Mouse (Mus musculus) myocyte (in vitro differentiated cells): ENCODE measurements at regions not wholly inside any gene's neighbourhood (a gene's known extent, or its start where the extent isn't known, plus 50 kb on each side); places are given as distances from the start of the nearest gene placed in this dataset.

ENCODE experiments used
- H3K27me3 ChIP-seq: one replicate; pipeline ENCODE4 v1.6.1; 2011; ENCODE audit not compliant: control insufficient read depth, insufficient read depth, insufficient read length
- H3K36me3 ChIP-seq: one replicate; pipeline ENCODE4 v1.6.1; 2011; ENCODE audit not compliant: control insufficient read depth, insufficient read depth
- H3K4me2 ChIP-seq: one replicate; pipeline ENCODE4 v1.6.1; 2011; ENCODE audit warnings: low read depth, control low read depth
- H3K4me3 ChIP-seq: one replicate; pipeline ENCODE4 v1.5.1; 2011; ENCODE audit warnings: mild to moderate bottlenecking, control low read depth, moderate library complexity
- H3K79me2 ChIP-seq: one replicate; pipeline ENCODE4 v1.6.1; 2011; ENCODE audit not compliant: control insufficient read depth, insufficient read depth
- H3ac ChIP-seq: one replicate; pipeline ENCODE4 v1.6.1; 2011; ENCODE audit not compliant: control insufficient read depth, insufficient read length
- CEBPB ChIP-seq: IDR thresholded peaks from 2 replicates; pipeline ENCODE4 v1.6.1; 2011; ENCODE audit warnings: mild to moderate bottlenecking, moderate library complexity; ENCODE audit not compliant: poor library complexity, insufficient read depth, severe bottlenecking
- E2F4 ChIP-seq: IDR thresholded peaks from one replicate; pipeline ENCODE4 v1.6.1; 2011; ENCODE audit warnings: mild to moderate bottlenecking, control low read depth, moderate library complexity; ENCODE audit not compliant: insufficient read depth
- MAX ChIP-seq: IDR thresholded peaks from one replicate; pipeline ENCODE4 v1.6.1; 2011; ENCODE audit warnings: low read depth, mild to moderate bottlenecking, control low read depth
- MYOD1 ChIP-seq, 3 experiments: IDR thresholded peaks; one replicate each; pipeline ENCODE4 v1.6.1; 2011; ENCODE audit warnings: control low read depth in 2 of 3, low read depth in 2 of 3, mild to moderate bottlenecking in 2 of 3, moderate library complexity in 1 of 3; ENCODE audit not compliant: insufficient read length in 2 of 3, control insufficient read depth in 1 of 3
- MYOG ChIP-seq, 3 experiments: IDR thresholded peaks; one replicate each; pipeline ENCODE4 v1.6.1; 2011; ENCODE audit warnings: control low read depth in 2 of 3, low read depth in 2 of 3, mild to moderate bottlenecking in 2 of 3; ENCODE audit not compliant: insufficient read length in 2 of 3, control insufficient read depth in 1 of 3, insufficient read depth in 1 of 3
- POLR2A ChIP-seq: IDR thresholded peaks from one replicate; pipeline ENCODE4 v1.6.1; 2011; ENCODE audit warnings: low read depth, mild to moderate bottlenecking, control low read depth, moderate library complexity; ENCODE audit not compliant: insufficient read length
- POLR2AphosphoS2 ChIP-seq: IDR thresholded peaks from one replicate; pipeline ENCODE4 v1.6.1; 2011; ENCODE audit warnings: low read depth, control low read depth; ENCODE audit not compliant: insufficient read length
- REST ChIP-seq: IDR thresholded peaks from one replicate; pipeline ENCODE4 v1.6.1; 2011; ENCODE audit warnings: mild to moderate bottlenecking, control low read depth, moderate library complexity; ENCODE audit not compliant: insufficient read depth, insufficient read length
- SRF ChIP-seq: IDR thresholded peaks from one replicate; pipeline ENCODE4 v1.6.1; 2011; ENCODE audit warnings: low read depth; ENCODE audit not compliant: control insufficient read depth, insufficient read length
- TCF12 ChIP-seq: IDR thresholded peaks from one replicate; pipeline ENCODE4 v1.6.1; 2011; ENCODE audit warnings: mild to moderate bottlenecking, control low read depth; ENCODE audit not compliant: poor library complexity, insufficient read depth, severe bottlenecking
- TCF3 ChIP-seq: IDR thresholded peaks from one replicate; pipeline ENCODE4 v1.6.1; 2011; ENCODE audit warnings: low read depth, control low read depth; ENCODE audit not compliant: insufficient read length
- USF1 ChIP-seq: IDR thresholded peaks from one replicate; pipeline ENCODE4 v1.6.1; 2011; ENCODE audit warnings: low read depth, mild to moderate bottlenecking, control low read depth, moderate library complexity

- H3K79me2 ChIP-seq: no peaks in the 10 kb centered on the region
- TF ChIP-seq E2F4: no peak
- no peak for TF ChIP-seq CEBPB
- no peak for TF ChIP-seq POLR2AphosphoS2
- TF ChIP-seq MYOD1 (IDR thresholded peaks at IDR 0.05; ENCODE audit: control insufficient read depth in 1 of 3, insufficient read length in 2 of 3, low read depth in 2 of 3): no peak
- TF ChIP-seq USF1: peak; percentile 27
- TF ChIP-seq POLR2A: peak; percentile 44
- TF ChIP-seq TCF12: no peak
- TF ChIP-seq TCF3: no peak
- H3ac ChIP-seq: peak overlapping the region; percentile 58
- peak overlapping the region; percentile 44 for H3K4me3 ChIP-seq
- H3K27me3 ChIP-seq: no peaks in the 10 kb centered on the region
- no peaks in the 10 kb centered on the region for H3K36me3 ChIP-seq
- peak overlapping the region; percentile 98 for H3K4me2 ChIP-seq
Measured at GRCm38 (mm10) chr4:101356093-101356953, 62.8 kb upstream of the Ak4 start.

- Histone ChIP-seq H3K79me2 (no peaks in the 10 kb centered on the region), H3K27me3 (no peaks in the 10 kb centered on the region), H3ac (peak overlapping the region; percentile 58), H3K4me3 (peak overlapping the region; percentile 44), H3K4me2 (peak overlapping the region; percentile 94), H3K36me3 (no peaks in the 10 kb centered on the region)
- no peak for TF ChIP-seq CEBPB
- TF ChIP-seq MYOG (IDR thresholded peaks at IDR 0.05; ENCODE audit: control insufficient read depth in 1 of 3, insufficient read depth in 1 of 3, insufficient read length in 2 of 3, low read depth in 2 of 3): peak in 1 of 3 experiments; percentile 32
Measured at GRCm38 (mm10) chr4:101355431-101356092, 63.5 kb upstream of the Ak4 start.

GRCm38 (mm10) chr4:101354951-101355350, 64.1 kb upstream of the Ak4 start:
- H3K4me2 ChIP-seq: peak overlapping the region; percentile 94
- no peak overlapping the region for H3ac ChIP-seq
- no peak for TF ChIP-seq SRF
- TF ChIP-seq TCF3: no peak
- no peak for TF ChIP-seq REST
- TF ChIP-seq CEBPB: no peak
- no peak for TF ChIP-seq MYOG (IDR thresholded peaks at IDR 0.05; ENCODE audit: control insufficient read depth in 1 of 3, insufficient read depth in 1 of 3, insufficient read length in 2 of 3, low read depth in 2 of 3)
- TF ChIP-seq USF1: no peak
- no peak for TF ChIP-seq POLR2AphosphoS2
- no peak for TF ChIP-seq E2F4
- TF ChIP-seq MYOD1 (IDR thresholded peaks at IDR 0.05; ENCODE audit: control insufficient read depth in 1 of 3, insufficient read length in 2 of 3, low read depth in 2 of 3): no peak
- TF ChIP-seq TCF12: no peak
- no peak for TF ChIP-seq POLR2A
- H3K4me3 ChIP-seq: peak overlapping the region; percentile 44
- H3K36me3 ChIP-seq: no peaks in the 10 kb centered on the region
- H3K79me2 ChIP-seq: no peaks in the 10 kb centered on the region
- no peaks in the 10 kb centered on the region for H3K27me3 ChIP-seq

GRCm38 (mm10) chr4:101354086-101354855, 64.8 kb upstream of the Ak4 start:
- H3K4me3 ChIP-seq: peak overlapping the region; percentile 44
- H3K79me2 ChIP-seq: no peaks in the 10 kb centered on the region
- H3ac ChIP-seq: no peak overlapping the region
- no peaks in the 10 kb centered on the region for H3K36me3 ChIP-seq
- H3K4me2 ChIP-seq: peak overlapping the region; percentile 94
- TF ChIP-seq E2F4 (no peak), TCF12 (no peak), MAX (no peak), MYOD1 (IDR thresholded peaks at IDR 0.05; ENCODE audit: control insufficient read depth in 1 of 3, insufficient read length in 2 of 3, low read depth in 2 of 3) (peak in 2 of 3 experiments; percentile 20 to 23), USF1 (no peak), POLR2A (no peak), POLR2AphosphoS2 (no peak), REST (no peak), TCF3 (no peak), MYOG (IDR thresholded peaks at IDR 0.05; ENCODE audit: control insufficient read depth in 1 of 3, insufficient read depth in 1 of 3, insufficient read length in 2 of 3, low read depth in 2 of 3) (peak in 1 of 3 experiments; percentile 21), CEBPB (no peak), SRF (no peak)
- no peaks in the 10 kb centered on the region for H3K27me3 ChIP-seq
